26 mouse cellular contexts compared by ENCODE assay signal in genomic region chr8:62685359-62686057, GRCm38 (mm10).
"Had no signal": no experiment of that assay in that cellular context is flagged by ENCODE, and none has a peak within 500 bp of the region (broad histone marks: within the 10 kb centered on the region; RNA-seq: fewer than 3 reads in every experiment).

No protein-coding gene starts in this region.

- H3K4me3 ChIP-seq: heart, adult 2 months; heart, embryonic 13.5 days; heart, embryonic 15.5 days; hindbrain, embryonic 13.5 days; hindbrain, embryonic 15.5 days; kidney, embryonic 15.5 days; limb, embryonic 10.5 days; limb, embryonic 12.5 days; liver, embryonic 13.5 days; liver, embryonic 15.5 days had no signal

- H3K4me1 ChIP-seq: heart, embryonic 13.5 days; heart, embryonic 15.5 days; hindbrain, embryonic 13.5 days; hindbrain, embryonic 15.5 days; limb, embryonic 10.5 days; limb, embryonic 12.5 days; liver, embryonic 13.5 days; liver, embryonic 15.5 days had no signal

- H3K36me3 ChIP-seq: heart, embryonic 13.5 days; heart, embryonic 15.5 days; hindbrain, embryonic 13.5 days; hindbrain, embryonic 15.5 days; kidney, embryonic 15.5 days; limb, embryonic 10.5 days; limb, embryonic 12.5 days; liver, embryonic 13.5 days; liver, embryonic 15.5 days had no signal

- ATAC-seq: hindbrain, postnatal 0 days had no signal

- H3K9me3 ChIP-seq: heart, embryonic 13.5 days; heart, embryonic 15.5 days; hindbrain, embryonic 13.5 days; hindbrain, embryonic 15.5 days; kidney, embryonic 15.5 days; limb, embryonic 10.5 days; limb, embryonic 12.5 days; liver, embryonic 13.5 days; liver, embryonic 15.5 days had no signal

- H3K27me3 ChIP-seq: heart, embryonic 13.5 days; heart, embryonic 15.5 days; hindbrain, embryonic 13.5 days; hindbrain, embryonic 15.5 days; kidney, embryonic 15.5 days; limb, embryonic 12.5 days; liver, embryonic 13.5 days; liver, embryonic 15.5 days had no signal

- H3K27ac ChIP-seq: heart, adult 2 months; heart, embryonic 13.5 days; heart, embryonic 15.5 days; hindbrain, embryonic 13.5 days; hindbrain, embryonic 15.5 days; hindbrain, postnatal 0 days; kidney, embryonic 15.5 days; limb, embryonic 10.5 days; limb, embryonic 12.5 days; liver, embryonic 13.5 days; liver, embryonic 15.5 days had no signal

- DNase-seq: gastrocnemius, postnatal 14 days; gastrocnemius, postnatal 36 days; heart, adult 11 months; heart, adult 2 months; heart, postnatal 14 days; heart, postnatal 36 days; kidney, adult 11 months; kidney, adult 2 months; kidney, adult 9 months; kidney, postnatal 10 days; kidney, postnatal 36 days; layer of hippocampus, adult 9-11 months; layer of hippocampus, postnatal 36 days; liver; liver, embryonic 13.5 days had no signal

- H3K9ac ChIP-seq: heart, embryonic 13.5 days; heart, embryonic 15.5 days; hindbrain, embryonic 13.5 days; hindbrain, embryonic 15.5 days; kidney, embryonic 15.5 days; limb, embryonic 12.5 days; liver, embryonic 13.5 days; liver, embryonic 15.5 days had no signal

- H3K4me2 ChIP-seq: heart, embryonic 11.5 days; heart, embryonic 13.5 days; heart, embryonic 15.5 days; hindbrain, embryonic 13.5 days; hindbrain, embryonic 15.5 days; kidney, embryonic 15.5 days; limb, embryonic 12.5 days; liver, embryonic 11.5 days; liver, embryonic 13.5 days; liver, embryonic 15.5 days had no signal
